ENCODE assay signal across 19 mouse cellular contexts in genomic region chr5:62858282-62858681, GRCm38 (mm10). TPM values are rescaled to one million over a fixed set of nuclear protein-coding genes. Genes with fewer than 3 reads are reported as not detected.
DNase-seq lines count a peak whose midpoint lies in the region; ATAC-seq and TF ChIP-seq lines count a peak whose summit lies in the region.
"Had no signal": no experiment of that assay in that cellular context is flagged by ENCODE, and none has a peak within 500 bp of the region (broad histone marks: within the 10 kb centered on the region; RNA-seq: fewer than 3 reads in every experiment).

No protein-coding gene starts in this region.

- DNase-seq in lung, postnatal 25 days (ENCODE audit: low spot score), result peak; percentile 50
- no peak for DNase-seq in lung, adult 2 months
- peak; percentile 50 for DNase-seq in thymus, postnatal 4 days
- no peak for DNase-seq in kidney, postnatal 10 days
- DNase-seq in layer of hippocampus, adult 2 months (ENCODE audit: low spot score in 2 of 2), result no peak
- no peak for DNase-seq in cerebellum, postnatal 10 days
- DNase-seq: adrenal gland, adult 2 months; heart, adult 11 months had no signal

- no peak overlapping the region for H3K4me3 ChIP-seq in lung, adult 2 months (replicated peaks; ENCODE audit: extremely low read depth, low read depth, low read length)
- no peak overlapping the region for H3K4me3 ChIP-seq in layer of hippocampus, adult 2 months
- H3K4me3 ChIP-seq: limb, embryonic 12.5 days; lung, embryonic 15.5 days; midbrain, embryonic 15.5 days had no signal

- no peak for TF ChIP-seq POLR2A in lung, adult 2 months (IDR thresholded peaks at IDR 0.05; ENCODE audit: borderline replicate concordance, extremely low read depth, low read depth, low read length)

- H3K27ac ChIP-seq in layer of hippocampus, adult 2 months, result no peak overlapping the region
- H3K27ac ChIP-seq: kidney, postnatal 0 days; limb, embryonic 12.5 days; lung, embryonic 15.5 days; midbrain, embryonic 15.5 days had no signal

- ATAC-seq in common myeloid progenitor, adult 5-6 weeks (replicated peaks; ENCODE audit: low read depth, poor library complexity, severe bottlenecking), result peak; percentile 39; the same call in 1 of the 2 replicates
- peak; percentile 87 for ATAC-seq in neutrophil, adult 5-6 weeks (ENCODE audit: extremely low read depth, insufficient number of reproducible peaks, low FRiP score, poor library complexity, severe bottlenecking)
- ATAC-seq: midbrain, embryonic 15.5 days; Patski had no signal

- H3K4me1 ChIP-seq in lung, adult 2 months (ENCODE audit: control insufficient read depth, insufficient read depth, low read length), result no peaks in the 10 kb centered on the region
- H3K4me1 ChIP-seq: limb, embryonic 12.5 days; lung, embryonic 15.5 days; midbrain, embryonic 15.5 days had no signal

- WGBS in lung, adult 2 months, result 48% methylated on average over 2 of the region's 2 CpGs

- no peak for TF ChIP-seq CTCF in lung, adult 2 months (IDR thresholded peaks at IDR 0.05; ENCODE audit: insufficient read depth, low read length)
- no peak for TF ChIP-seq CTCF in layer of hippocampus, adult 2 months (conservative IDR thresholded peaks at IDR 0.05)

RNA-seq across cellular contexts. Expression of gene Dthd1, which starts 44.7 kb away (rescaled TPM):
- not detected in 2 replicates for polyA plus RNA-seq in lung, adult 2 months (2012; rRNA removed)
- not detected in 2 replicates for total RNA-seq in common myeloid progenitor, adult 5-6 weeks (2017)
- total RNA-seq in neutrophil, adult 5-6 weeks (2017), result not detected in 2 replicates
- total RNA-seq in layer of hippocampus, adult 2 months (2021), result under 1 TPM in 1 of 2 experiments, not detected in 1; 0.15 TPM
- total RNA-seq: adrenal gland, adult 2 months; heart, postnatal 10 days had no signal
- polyA plus RNA-seq: adrenal gland, adult 2 months; intestine, embryonic 14.5 days; kidney, postnatal 0 days; limb, embryonic 12.5 days; lung, embryonic 15.5 days; midbrain, embryonic 15.5 days; neural tube, embryonic 14.5 days; Patski; stomach, embryonic 14.5 days had no signal

Comparison
In these comparisons a context has a peak if more than half of its experiments do, and no peak if none do; other contexts are left out.
1. DNase-seq: peak in lung, postnatal 25 days (single experiment) and thymus, postnatal 4 days (single experiment); none in lung, adult 2 months (single experiment), kidney, postnatal 10 days (single experiment), layer of hippocampus, adult 2 months (0 of 2) and cerebellum, postnatal 10 days (0 of 2).